In the genomic region with DNA sequence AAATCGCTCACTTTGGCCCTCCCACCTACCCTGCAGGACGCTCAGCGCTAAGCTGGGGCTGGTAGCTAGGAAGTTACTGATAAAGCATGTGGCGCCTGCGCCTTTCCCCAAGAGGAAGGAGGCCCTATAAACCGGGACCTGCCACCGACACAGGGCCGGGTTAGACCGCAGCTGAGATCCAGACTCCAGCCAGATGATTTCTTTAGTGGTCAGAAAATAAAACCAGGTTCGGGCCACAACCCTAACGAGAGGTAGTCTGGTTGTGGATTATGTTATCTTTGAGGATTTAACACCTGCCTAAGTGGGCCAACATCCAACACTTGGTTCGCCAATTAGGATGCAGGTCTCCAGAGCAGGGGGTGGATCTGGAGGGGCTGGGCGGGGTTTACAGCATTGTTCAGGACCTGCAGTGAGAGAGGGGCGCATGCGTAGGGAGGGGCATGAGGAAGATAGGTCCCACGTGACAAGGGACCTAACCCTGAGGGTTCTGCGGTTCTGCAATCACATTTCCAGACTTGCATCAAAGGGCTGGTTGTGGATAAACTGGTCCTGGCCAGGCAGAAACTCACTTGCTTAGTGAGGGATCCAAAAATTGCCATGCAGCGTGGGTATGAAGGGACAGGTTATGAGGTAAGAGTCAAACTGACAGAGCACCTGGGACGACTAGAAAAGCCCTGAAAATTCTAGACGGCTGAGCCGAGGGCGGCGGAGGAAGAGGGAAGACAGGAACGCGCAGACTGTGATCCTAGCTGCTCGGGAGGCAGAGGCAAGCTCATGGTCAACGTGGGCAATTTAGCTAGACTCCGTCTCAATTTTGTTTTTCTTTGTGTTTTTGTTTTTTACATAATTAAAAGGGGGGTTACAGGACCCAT, we compare ENCODE assay signal across 8 mouse cellular contexts. TPM values are rescaled to one million over a fixed set of nuclear protein-coding genes. Genes with fewer than 3 reads are reported as not detected.
A peak's percentile ranks its signal among the peaks of the same experiment; 100 is the strongest.
DNase-seq lines count a peak whose midpoint lies in the region; ATAC-seq lines count a peak whose summit lies in the region.

A gene (minus strand): TSS at position 334 of the 872 bp plus-strand sequence.

- H3K27me3 ChIP-seq in hindbrain, embryonic 16.5 days (replicated peaks; ENCODE audit: control insufficient read depth, insufficient read depth, low read length), result peaks cover 8% of the 10 kb centered on the region

- H3K4me2 ChIP-seq in hindbrain, embryonic 16.5 days (ENCODE audit: low read length), result peak within 1 kb of the TSS; percentile 62

- no peaks in the 10 kb centered on the region for H3K36me3 ChIP-seq in hindbrain, embryonic 16.5 days (ENCODE audit: control insufficient read depth, insufficient read depth, low read length)

- peaks cover 26% of the 10 kb centered on the region for H3K4me1 ChIP-seq in hindbrain, embryonic 16.5 days (ENCODE audit: control insufficient read depth, insufficient read depth, low read depth, low read length)

- WGBS in hindbrain, embryonic 16.5 days, result 0% methylated on average over 28 of the region's 28 CpGs

- H3K9me3 ChIP-seq in hindbrain, embryonic 16.5 days (ENCODE audit: control insufficient read depth, low read length), result no peaks in the 10 kb centered on the region

- H3K4me3 ChIP-seq in hindbrain, embryonic 16.5 days (ENCODE audit: low read length), result peak within 1 kb of the TSS; percentile 48

- peak; percentile 98 for DNase-seq in ZHBTc4 (ENCODE audit: low read depth, low spot score)
- DNase-seq in cerebellum, postnatal 4 days (ENCODE audit: low spot score in 2 of 2), result peak; percentile 73 to 91
- peak; percentile 84 for DNase-seq in gastrocnemius, adult 18-20 months (ENCODE audit: low spot score)
- peak; percentile 95 for DNase-seq in left cerebral cortex, adult 11 months (ENCODE audit: low spot score)
- peak; percentile 99 for DNase-seq in lung, postnatal 36 days
- DNase-seq in retina, postnatal 1 day, result peak; percentile 98
- DNase-seq in thymus, postnatal 4 days, result peak; percentile 91

- H3K27ac ChIP-seq in hindbrain, embryonic 16.5 days (ENCODE audit: low read depth, low read length), result peak within 1 kb of the TSS; percentile 85

- peak within 1 kb of the TSS; percentile 81 for H3K9ac ChIP-seq in hindbrain, embryonic 16.5 days (ENCODE audit: low read depth, low read length)

- peak; percentile 96 for ATAC-seq in hindbrain, embryonic 16.5 days

RNA-seq across cellular contexts. Expression of the gene that starts here (rescaled TPM):
- under 1 TPM; 0.14 to 0.50 TPM for total RNA-seq in gastrocnemius, adult 18-20 months (2021)
- polyA plus RNA-seq in hindbrain, embryonic 16.5 days (2015; fragmentation: Nextera tagmentation; extraction: Ambion mirVana), result 11.9 and 15.2 TPM in 2 replicates

Comparison
In these comparisons a context has a peak if more than half of its experiments do, and no peak if none do; other contexts are left out.
1. Peak in every context shown above with its lines: DNase-seq, ATAC-seq, H3K4me3 ChIP-seq and H3K27ac ChIP-seq.
2. Peak in DNase-seq in gastrocnemius, adult 18-20 months; RNA of the gene not detected or under 1 TPM.